Mouse (Mus musculus) olfactory bulb, adult 2 months (tissue): ENCODE results near the gene Rnf5.

Experiments
- CTCF ChIP-seq: fragments of 200-500 bp; IDR thresholded peaks from 2 replicates; pipeline ENCODE4 v1.5.1; 2012; ENCODE audit warnings: low read depth, mild to moderate bottlenecking, low read length, moderate library complexity; ENCODE audit not compliant: insufficient read depth
- POLR2A ChIP-seq: fragments of 200-500 bp; IDR thresholded peaks from 2 replicates; pipeline ENCODE4 v1.6.1; 2012; ENCODE audit warnings: mild to moderate bottlenecking, low read depth, low read length, moderate library complexity; ENCODE audit not compliant: insufficient read depth

DNA sequence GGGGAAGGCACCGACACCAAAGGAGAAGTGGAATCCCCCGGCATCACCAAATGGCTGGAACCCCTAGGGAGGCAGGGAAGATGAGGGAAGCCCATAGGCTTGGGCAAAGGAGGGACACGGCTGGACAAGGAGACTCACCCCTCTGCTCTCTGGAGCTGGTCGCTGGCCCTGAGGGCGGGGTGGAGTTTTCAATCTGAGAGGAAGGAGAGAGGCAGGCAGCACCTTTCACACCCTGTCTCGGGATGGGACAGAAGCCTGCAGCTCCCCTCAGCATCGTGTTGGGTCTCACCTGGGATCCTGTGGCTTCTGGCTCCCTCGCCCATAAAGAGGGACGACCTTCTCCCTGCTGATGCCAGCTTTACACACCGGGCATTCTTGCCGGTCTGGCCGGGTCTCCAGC, 1.7 kb downstream of the Rnf5 start:
- no peak for TF ChIP-seq CTCF
- no peak for TF ChIP-seq POLR2A
